Mouse (Mus musculus): Measurements from ENCODE around the gene Rab28. TPM values are rescaled to one million over a fixed set of nuclear protein-coding genes. Genes with fewer than 3 reads are reported as not detected.

Rab28 gene
- total and polyA plus RNA-seq, 3 experiments: 35.1 to 58.3 (median 40.5) TPM

DNA sequence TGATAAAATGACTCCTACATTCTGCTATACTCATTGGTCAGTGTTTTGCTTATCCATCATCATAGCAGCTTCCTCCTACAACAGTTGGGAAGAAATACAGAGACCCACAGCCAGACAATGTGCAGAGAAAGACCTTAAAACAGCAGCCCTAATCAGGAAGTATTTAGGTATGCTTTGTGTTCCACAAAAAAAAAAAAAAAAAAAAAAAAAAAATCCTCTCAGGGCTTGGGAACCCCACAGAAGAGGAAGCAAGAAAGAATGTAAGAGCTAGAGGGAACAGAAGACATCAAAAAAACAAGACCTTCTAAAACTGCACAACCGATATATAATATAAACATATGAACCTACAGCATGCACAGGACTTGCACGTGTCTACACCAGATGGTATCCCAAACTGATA, 24.0 kb downstream of the Rab28 start:
- Histone ChIP-seq H3K4me1 (ENCODE audit: insufficient read depth, low read depth, low read length) (no peaks in the 10 kb centered on the region), H3K4me3 (ENCODE audit: low read depth, low read length) (no peak overlapping the region), H3K36me3 (replicated peaks) (peaks cover 8% of the 10 kb centered on the region), H3K27me3 (ENCODE audit: insufficient read depth, low read length) (no peaks in the 10 kb centered on the region), H3K9me3 (replicated peaks) (no peaks in the 10 kb centered on the region)
- DNase-seq (ENCODE audit: low spot score) (no peak), ATAC-seq (ENCODE audit: extremely low read depth, insufficient number of reproducible peaks, low FRiP score, poor library complexity, severe bottlenecking) (no peak)
- no peak for TF ChIP-seq GATA1 (IDR thresholded peaks at IDR 0.05; ENCODE audit: borderline replicate concordance, low read length)
- TF ChIP-seq GATA2 (IDR thresholded peaks at IDR 0.05; ENCODE audit: borderline replicate concordance, low read depth, low read length): no peak
- TF ChIP-seq CTCF (IDR thresholded peaks at IDR 0.05; ENCODE audit: low read depth, low read length): no peak
- TF ChIP-seq POLR2AphosphoS5 (IDR thresholded peaks at IDR 0.05; ENCODE audit: insufficient replicate concordance, low read depth, low read length): no peak
- no peak for TF ChIP-seq TAL1 (conservative IDR thresholded peaks at IDR 0.05; ENCODE audit: low read depth, low read length)

DNA sequence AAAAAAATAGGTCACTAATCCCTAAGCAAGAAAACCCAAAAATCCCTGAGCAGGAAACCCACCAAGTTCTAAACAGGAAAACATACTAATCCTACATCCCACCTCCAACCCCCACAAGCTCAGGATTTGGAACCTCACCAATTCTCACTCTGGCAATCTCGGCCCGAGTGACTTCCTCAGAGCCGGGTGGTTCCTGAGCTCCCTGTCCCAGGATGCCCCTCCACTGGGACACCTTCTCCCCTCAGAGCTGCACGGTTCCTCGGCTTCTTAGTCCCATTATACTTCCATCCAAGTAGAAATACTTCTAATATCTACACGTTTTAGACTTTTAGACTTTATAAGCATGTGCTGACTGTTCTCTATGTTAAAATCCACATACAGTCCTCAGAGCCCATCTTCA, 41.9 kb downstream of the Rab28 start:
- H3K9me3 ChIP-seq (replicated peaks): no peaks in the 10 kb centered on the region
- TF ChIP-seq CTCF (IDR thresholded peaks at IDR 0.05; ENCODE audit: low read depth, low read length) (no peak), GATA1 (IDR thresholded peaks at IDR 0.05; ENCODE audit: borderline replicate concordance, low read length) (no peak), GATA2 (IDR thresholded peaks at IDR 0.05; ENCODE audit: borderline replicate concordance, low read depth, low read length) (no peak), POLR2AphosphoS5 (IDR thresholded peaks at IDR 0.05; ENCODE audit: insufficient replicate concordance, low read depth, low read length) (no peak), TAL1 (conservative IDR thresholded peaks at IDR 0.05; ENCODE audit: low read depth, low read length) (no peak)
- H3K4me3 ChIP-seq (ENCODE audit: low read depth, low read length): no peak overlapping the region
- peaks cover 12% of the 10 kb centered on the region for H3K36me3 ChIP-seq (replicated peaks)
- H3K27me3 ChIP-seq (ENCODE audit: insufficient read depth, low read length): no peaks in the 10 kb centered on the region
- DNase-seq (ENCODE audit: low spot score) (no peak), ATAC-seq (ENCODE audit: extremely low read depth, insufficient number of reproducible peaks, low FRiP score, poor library complexity, severe bottlenecking) (no peak)
- no peaks in the 10 kb centered on the region for H3K4me1 ChIP-seq (ENCODE audit: insufficient read depth, low read depth, low read length)

GRCm38 (mm10) chr5:41636793-41637192, 71.2 kb downstream of the Rab28 start:
- H3K36me3 ChIP-seq (replicated peaks): peaks cover 12% of the 10 kb centered on the region
- H3K9me3 ChIP-seq (replicated peaks): no peaks in the 10 kb centered on the region
- H3K4me1 ChIP-seq (ENCODE audit: insufficient read depth, low read depth, low read length): no peaks in the 10 kb centered on the region
- no peaks in the 10 kb centered on the region for H3K27me3 ChIP-seq (ENCODE audit: insufficient read depth, low read length)
- DNase-seq (ENCODE audit: low spot score) (no peak), ATAC-seq (ENCODE audit: extremely low read depth, insufficient number of reproducible peaks, low FRiP score, poor library complexity, severe bottlenecking) (no peak)
- TF ChIP-seq POLR2AphosphoS5 (IDR thresholded peaks at IDR 0.05; ENCODE audit: insufficient replicate concordance, low read depth, low read length): no peak
- TF ChIP-seq GATA2 (IDR thresholded peaks at IDR 0.05; ENCODE audit: borderline replicate concordance, low read depth, low read length): no peak
- no peak for TF ChIP-seq TAL1 (conservative IDR thresholded peaks at IDR 0.05; ENCODE audit: low read depth, low read length)
- no peak for TF ChIP-seq CTCF (IDR thresholded peaks at IDR 0.05; ENCODE audit: low read depth, low read length)
- no peak overlapping the region for H3K4me3 ChIP-seq (ENCODE audit: low read depth, low read length)

- ATAC-seq (ENCODE audit: extremely low read depth, insufficient number of reproducible peaks, low FRiP score, poor library complexity, severe bottlenecking): no peak
- TF ChIP-seq GATA2 (IDR thresholded peaks at IDR 0.05; ENCODE audit: borderline replicate concordance, low read depth, low read length) (no peak), CTCF (IDR thresholded peaks at IDR 0.05; ENCODE audit: low read depth, low read length) (no peak), GATA1 (IDR thresholded peaks at IDR 0.05; ENCODE audit: borderline replicate concordance, low read length) (no peak), POLR2AphosphoS5 (IDR thresholded peaks at IDR 0.05; ENCODE audit: insufficient replicate concordance, low read depth, low read length) (no peak), TAL1 (conservative IDR thresholded peaks at IDR 0.05; ENCODE audit: low read depth, low read length) (no peak)
- no peaks in the 10 kb centered on the region for H3K9me3 ChIP-seq (replicated peaks)
Measured at GRCm38 (mm10) chr5:41627224-41628144, 80.5 kb downstream of the Rab28 start.

GRCm38 (mm10) chr5:41625544-41625943, 82.4 kb downstream of the Rab28 start:
- H3K9me3 ChIP-seq (replicated peaks): no peaks in the 10 kb centered on the region
- no peak for TF ChIP-seq POLR2AphosphoS5 (IDR thresholded peaks at IDR 0.05; ENCODE audit: insufficient replicate concordance, low read depth, low read length)
- no peak for TF ChIP-seq TAL1 (conservative IDR thresholded peaks at IDR 0.05; ENCODE audit: low read depth, low read length)
- no peak for TF ChIP-seq GATA1 (IDR thresholded peaks at IDR 0.05; ENCODE audit: borderline replicate concordance, low read length)
- no peak for TF ChIP-seq GATA2 (IDR thresholded peaks at IDR 0.05; ENCODE audit: borderline replicate concordance, low read depth, low read length)
- no peak for TF ChIP-seq CTCF (IDR thresholded peaks at IDR 0.05; ENCODE audit: low read depth, low read length)
- ATAC-seq (ENCODE audit: extremely low read depth, insufficient number of reproducible peaks, low FRiP score, poor library complexity, severe bottlenecking): no peak

More at GRCm38 (mm10) chr5:41627224-41628144, 80.5 kb downstream of the Rab28 start:
- DNase-seq (ENCODE audit: low spot score): no peak
- Histone ChIP-seq H3K4me3 (ENCODE audit: low read depth, low read length) (no peak overlapping the region), H3K27me3 (ENCODE audit: insufficient read depth, low read length) (no peaks in the 10 kb centered on the region), H3K4me1 (ENCODE audit: insufficient read depth, low read depth, low read length) (peaks cover 2% of the 10 kb centered on the region; the same call in 1 of the 2 replicates), H3K36me3 (replicated peaks) (peaks cover 30% of the 10 kb centered on the region)

GRCm38 (mm10) chr5:41621748-41622147, 86.2 kb downstream of the Rab28 start:
- no peaks in the 10 kb centered on the region for H3K27me3 ChIP-seq (ENCODE audit: insufficient read depth, low read length)
- ATAC-seq (ENCODE audit: extremely low read depth, insufficient number of reproducible peaks, low FRiP score, poor library complexity, severe bottlenecking) (no peak), DNase-seq (ENCODE audit: low spot score) (no peak)
- peaks cover 18% of the 10 kb centered on the region for H3K36me3 ChIP-seq (replicated peaks)
- no peaks in the 10 kb centered on the region for H3K9me3 ChIP-seq (replicated peaks)
- peaks cover 2% of the 10 kb centered on the region; the same call in 1 of the 2 replicates for H3K4me1 ChIP-seq (ENCODE audit: insufficient read depth, low read depth, low read length)
- TF ChIP-seq CTCF (IDR thresholded peaks at IDR 0.05; ENCODE audit: low read depth, low read length): no peak
- no peak overlapping the region for H3K4me3 ChIP-seq (ENCODE audit: low read depth, low read length)

More at GRCm38 (mm10) chr5:41625544-41625943, 82.4 kb downstream of the Rab28 start:
- Histone ChIP-seq H3K4me3 (ENCODE audit: low read depth, low read length) (no peak overlapping the region), H3K27me3 (ENCODE audit: insufficient read depth, low read length) (no peaks in the 10 kb centered on the region), H3K4me1 (ENCODE audit: insufficient read depth, low read depth, low read length) (peaks cover 2% of the 10 kb centered on the region; the same call in 1 of the 2 replicates), H3K36me3 (replicated peaks) (peaks cover 27% of the 10 kb centered on the region)
- DNase-seq (ENCODE audit: low spot score): no peak
